Mouse (Mus musculus): ENCODE results near the gene Gm10147. TPM values are rescaled to one million over a fixed set of nuclear protein-coding genes. Genes with fewer than 3 reads are reported as not detected.

Gm10147 gene
- not detected for polyA plus RNA-seq (2014; fragmentation: Illumina TruSeq; extraction: RNeasy Lipid Tissue Mini Kit (QIAGEN cat#74804); ENCODE audit: low read depth, low replicate concordance)

DNA sequence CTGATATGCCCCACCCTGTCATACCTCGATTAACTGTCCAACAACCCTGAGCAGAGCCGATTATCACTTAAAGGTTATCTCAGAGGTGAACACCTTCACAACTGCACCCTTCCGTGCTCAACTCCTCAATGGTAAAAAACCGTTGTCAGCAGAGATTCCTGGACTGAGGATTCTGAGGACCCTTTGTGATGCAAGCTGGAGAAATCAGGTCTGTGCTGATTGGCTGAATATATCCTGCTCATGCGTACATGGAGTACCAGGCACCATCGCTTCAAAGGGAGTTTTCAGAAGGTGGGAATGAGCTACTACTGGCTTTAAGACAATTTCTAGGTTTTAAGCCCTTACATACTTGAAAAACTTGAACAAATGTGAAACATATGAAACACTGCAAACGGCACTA is at the start of gene Gm10147:
TSS of gene Gm10147 (minus strand) at position 101 of the 400 bp plus-strand sequence.

Data from heart, adult 10 weeks (tissue).